Mouse (Mus musculus) CH12.LX (cell line): ENCODE measurements around the gene Slc39a7. TPM values are rescaled to one million over a fixed set of nuclear protein-coding genes. Genes with fewer than 3 reads are reported as not detected.

Experiments used
- DNase-seq: peaks from one replicate; pipeline ENCODE4 v3.0.0-alpha.2; 2013; ENCODE audit errors: extremely low read depth
- H3K27ac ChIP-seq: 2 replicates; pipeline ENCODE4 v1.5.1; 2012; ENCODE audit warnings: low read depth, mild to moderate bottlenecking, control low read depth, moderate library complexity; ENCODE audit not compliant: insufficient read depth
- H3K27me3 ChIP-seq: replicated peaks from 2 replicates; pipeline ENCODE3; 2012; ENCODE audit warnings: inconsistent platforms
- H3K36me3 ChIP-seq, 2 experiments: replicated peaks in 1 of 2; 2 replicates each; pipeline versions ENCODE3 to v1.6.1; 2012; ENCODE audit warnings: inconsistent platforms in 1 of 2, low read length in 1 of 2, mild to moderate bottlenecking in 1 of 2, mixed read lengths in 1 of 2, moderate library complexity in 1 of 2; ENCODE audit not compliant: control insufficient read depth in 1 of 2, insufficient read depth in 1 of 2
- H3K4me1 ChIP-seq, 2 experiments: 2 replicates each; pipeline ENCODE4 v1.6.1; 2012; ENCODE audit warnings: inconsistent platforms in 1 of 2, moderate library complexity in 1 of 2; ENCODE audit not compliant: insufficient read depth in 2 of 2, control insufficient read depth in 1 of 2
- H3K4me2 ChIP-seq: 2 replicates; pipeline ENCODE4 v1.6.1; 2012; ENCODE audit warnings: low read depth, mild to moderate bottlenecking, control low read depth; ENCODE audit not compliant: poor library complexity, insufficient read depth, severe bottlenecking
- H3K4me3 ChIP-seq, 3 experiments: fragments of 150-350 bp in 1 of 3; sonication (generic) in 1 of 3; replicated peaks in 1 of 3; 2 replicates each; pipeline versions ENCODE3 to v1.5.1; 2011 to 2012; ENCODE audit warnings: low read depth in 2 of 3, low read length in 2 of 3, mild to moderate bottlenecking in 2 of 3, moderate library complexity in 2 of 3, control low read depth in 1 of 3, improper control_type of control experiment in 1 of 3, inconsistent platforms in 1 of 3, mixed read lengths in 1 of 3; ENCODE audit not compliant: poor library complexity in 1 of 3
- H3K79me2 ChIP-seq: replicated peaks from 2 replicates; pipeline ENCODE4 v1.6.1; 2012; ENCODE audit warnings: mild to moderate bottlenecking, moderate library complexity; ENCODE audit not compliant: control insufficient read depth, poor library complexity, insufficient read depth, severe bottlenecking; ENCODE audit errors: extremely low read depth
- H3K9ac ChIP-seq: 2 replicates; pipeline ENCODE4 v1.6.1; 2012; ENCODE audit warnings: low read depth, mild to moderate bottlenecking, control low read depth, moderate library complexity; ENCODE audit not compliant: insufficient read depth
- H3K9me3 ChIP-seq: replicated peaks from 2 replicates; pipeline ENCODE3; 2012; ENCODE audit warnings: low read length, inconsistent platforms, mixed read lengths
- BHLHE40 ChIP-seq: IDR thresholded peaks from 2 replicates; pipeline ENCODE4 v1.6.1; 2011; ENCODE audit warnings: mild to moderate bottlenecking, low read depth, low read length, improper control_type of control experiment
- CHD1 ChIP-seq: IDR thresholded peaks from 2 replicates; pipeline ENCODE4 v1.6.1; 2012; ENCODE audit warnings: low read depth, low read length, improper control_type of control experiment, inconsistent platforms
- CHD2 ChIP-seq: IDR thresholded peaks from 2 replicates; pipeline ENCODE4 v1.6.1; 2011; ENCODE audit warnings: low read length, improper control_type of control experiment
- E2F4 ChIP-seq: IDR thresholded peaks from 2 replicates; pipeline ENCODE4 v1.6.1; 2011; ENCODE audit warnings: low read depth, low read length, improper control_type of control experiment; ENCODE audit not compliant: insufficient replicate concordance
- ELF1 ChIP-seq: IDR thresholded peaks from 2 replicates; pipeline ENCODE4 v1.6.1; 2014; ENCODE audit warnings: low read depth, mild to moderate bottlenecking, inconsistent platforms, low read length, improper control_type of control experiment
- ETS1 ChIP-seq: conservative IDR thresholded peaks from 2 replicates; pipeline ENCODE4 v1.6.1; 2012; ENCODE audit warnings: low read depth, mild to moderate bottlenecking, inconsistent platforms, low read length, improper control_type of control experiment, moderate library complexity
- HCFC1 ChIP-seq: IDR thresholded peaks from 2 replicates; pipeline ENCODE4 v1.6.1; 2012; ENCODE audit warnings: low read depth, mild to moderate bottlenecking, inconsistent platforms, low read length, improper control_type of control experiment
- IRF4 ChIP-seq: IDR thresholded peaks from 2 replicates; pipeline ENCODE4 v1.6.1; 2014; ENCODE audit warnings: low read depth, mild to moderate bottlenecking, inconsistent platforms, low read length, improper control_type of control experiment
- JUND ChIP-seq: conservative IDR thresholded peaks from 2 replicates; pipeline ENCODE4 v1.6.1; 2011; ENCODE audit warnings: low read depth, low read length, improper control_type of control experiment
- KAT2A ChIP-seq: IDR thresholded peaks from 2 replicates; pipeline ENCODE4 v1.6.1; 2012; ENCODE audit warnings: low read length, improper control_type of control experiment, inconsistent platforms; ENCODE audit not compliant: insufficient replicate concordance
- MAFK ChIP-seq: IDR thresholded peaks from 2 replicates; pipeline ENCODE4 v1.6.1; 2011; ENCODE audit warnings: low read length, improper control_type of control experiment; ENCODE audit not compliant: insufficient replicate concordance
- MAX ChIP-seq: IDR thresholded peaks from 2 replicates; pipeline ENCODE4 v1.6.1; 2011; ENCODE audit warnings: low read length, improper control_type of control experiment
- MEF2A ChIP-seq: IDR thresholded peaks from 2 replicates; pipeline ENCODE4 v1.6.1; 2014; ENCODE audit warnings: low read depth, mild to moderate bottlenecking, inconsistent platforms, low read length, improper control_type of control experiment, borderline replicate concordance
- NRF1 ChIP-seq: IDR thresholded peaks from 2 replicates; pipeline ENCODE4 v1.6.1; 2014; ENCODE audit warnings: low read depth, mild to moderate bottlenecking, inconsistent platforms, low read length, improper control_type of control experiment, moderate library complexity
- POLR2AphosphoS2 ChIP-seq: IDR thresholded peaks from 2 replicates; pipeline ENCODE4 v1.6.1; 2011; ENCODE audit warnings: low read depth, low read length, improper control_type of control experiment
- RAD21 ChIP-seq: IDR thresholded peaks from 2 replicates; pipeline ENCODE4 v1.6.1; 2011; ENCODE audit warnings: low read depth, mild to moderate bottlenecking, low read length, improper control_type of control experiment, moderate library complexity
- RCOR1 ChIP-seq: conservative IDR thresholded peaks from 2 replicates; pipeline ENCODE4 v1.6.1; 2012; ENCODE audit warnings: low read depth, mild to moderate bottlenecking, inconsistent platforms, low read length, improper control_type of control experiment
- SMC3 ChIP-seq: IDR thresholded peaks from 2 replicates; pipeline ENCODE4 v1.6.1; 2011; ENCODE audit warnings: low read depth, low read length, improper control_type of control experiment
- TBP ChIP-seq: conservative IDR thresholded peaks from 2 replicates; pipeline ENCODE4 v1.6.1; 2011; ENCODE audit warnings: low read depth, low read length, improper control_type of control experiment
- TCF12 ChIP-seq: IDR thresholded peaks from 2 replicates; pipeline ENCODE4 v1.6.1; 2014; ENCODE audit warnings: low read depth, mild to moderate bottlenecking, inconsistent platforms, low read length, improper control_type of control experiment
- UBTF ChIP-seq: IDR thresholded peaks from 2 replicates; pipeline ENCODE4 v1.6.1; 2012; ENCODE audit warnings: low read depth, mild to moderate bottlenecking, inconsistent platforms, low read length, improper control_type of control experiment, moderate library complexity
- USF2 ChIP-seq: conservative IDR thresholded peaks from 2 replicates; pipeline ENCODE4 v1.6.1; 2011; ENCODE audit warnings: low read depth, low read length, improper control_type of control experiment
- ZKSCAN1 ChIP-seq: IDR thresholded peaks from 2 replicates; pipeline ENCODE4 v1.6.1; 2012; ENCODE audit warnings: low read depth, inconsistent platforms, low read length, improper control_type of control experiment, borderline replicate concordance
- ZMIZ1 ChIP-seq: IDR thresholded peaks from 2 replicates; pipeline ENCODE4 v1.6.1; 2012; ENCODE audit warnings: low read depth, mild to moderate bottlenecking, inconsistent platforms, low read length, improper control_type of control experiment
- ZNF384 ChIP-seq: IDR thresholded peaks from 2 replicates; pipeline ENCODE4 v1.6.1; 2012; ENCODE audit warnings: low read depth, low read length, improper control_type of control experiment, inconsistent platforms
- dilution Hi-C: fragments of 300-500 bp; cut with MboI; formaldehyde crosslinking; loops from 2 replicates; pipeline ENCODE4 v1.14.3; 2020; ENCODE audit warnings: low sequenced_read_pairs; ENCODE audit not compliant: extremely low pct_unique_long_range_greater_than_20kb, extremely low pct_ligation_motif_present
- in situ Hi-C: fragments of 300-500 bp; cut with MboI; formaldehyde crosslinking; loops from 3 replicates; pipeline ENCODE4 v1.14.3; 2019; ENCODE audit warnings: low sequenced_read_pairs, low pct_ligation_motif_present, low pct_unique_long_range_greater_than_20kb, mixed read lengths
- polyA plus RNA-seq: library from polyadenylated mRNA; unstranded; fragments of >175 nt; gene quantifications from 2 replicates; pipeline ENCODE4 v1.2.1, GENCODE M21; 2012; ENCODE audit warnings: low read depth; ENCODE audit not compliant: insufficient read length
- total RNA-seq, 2 experiments: library from RNA; depleted of rRNA; stranded (reverse); fragments of 300-350 nt in 1 of 2; fragments of >200 nt in 1 of 2; gene quantifications; 2 replicates each; pipeline ENCODE4 v1.2.3; 2012 to 2014

The Slc39a7 gene
- total and polyA plus RNA-seq, 3 experiments: 96.8 to 116 (median 105) TPM

DNA sequence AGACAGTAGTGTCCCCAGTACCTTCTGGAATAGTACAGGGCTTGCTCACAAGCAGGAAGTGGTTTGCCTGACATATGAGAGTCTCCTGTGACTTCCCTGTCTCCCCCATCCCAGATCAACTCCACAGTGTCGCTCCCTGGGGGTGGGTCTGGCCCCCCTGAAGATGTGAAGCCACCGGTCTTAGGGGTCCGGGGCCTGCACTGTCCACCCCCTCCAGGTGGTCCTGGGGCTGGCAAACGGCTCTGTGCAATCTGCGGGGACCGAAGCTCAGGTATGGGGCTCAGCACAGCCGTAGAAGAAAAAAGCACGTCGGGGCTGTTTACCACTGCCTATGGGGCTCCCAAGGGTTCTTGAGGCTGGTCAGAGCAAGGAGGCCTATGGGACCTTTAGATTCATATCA is 2.0 kb upstream of the Slc39a7 start:
- no peak for DNase-seq
- no peaks in the 10 kb centered on the region for H3K27me3 ChIP-seq
- dilution Hi-C loops (no loop called here), in situ Hi-C loops (no loop called here)
- H3K79me2 ChIP-seq: peaks cover 32% of the 10 kb centered on the region
- TF ChIP-seq NRF1: no peak
- TF ChIP-seq USF2: no peak
- TF ChIP-seq MAFK: no peak
- no peak for TF ChIP-seq MEF2A
- TF ChIP-seq MAX: no peak
- TF ChIP-seq CHD2: no peak
- TF ChIP-seq KAT2A: no peak
- TF ChIP-seq ZKSCAN1: no peak
- TF ChIP-seq E2F4: no peak
- no peak for TF ChIP-seq ETS1
- TF ChIP-seq SMC3: no peak
- TF ChIP-seq IRF4: no peak
- no peak for TF ChIP-seq RCOR1
- TF ChIP-seq ZMIZ1: no peak
- TF ChIP-seq JUND: no peak
- H3K4me1 ChIP-seq: peaks cover 18 to 39% of the 10 kb centered on the region in 2 experiments
- peaks cover 51 to 71% of the 10 kb centered on the region in 2 experiments for H3K36me3 ChIP-seq
- peak overlapping the region; percentile 27; the same call in 1 of the 2 replicates for H3K27ac ChIP-seq
- peak overlapping the region; percentile 67 for H3K4me2 ChIP-seq
- H3K9ac ChIP-seq: peak overlapping the region; percentile 96
- no peaks in the 10 kb centered on the region for H3K9me3 ChIP-seq
- H3K4me3 ChIP-seq: peak overlapping the region; percentile 89 to 96 (median 90)

DNA sequence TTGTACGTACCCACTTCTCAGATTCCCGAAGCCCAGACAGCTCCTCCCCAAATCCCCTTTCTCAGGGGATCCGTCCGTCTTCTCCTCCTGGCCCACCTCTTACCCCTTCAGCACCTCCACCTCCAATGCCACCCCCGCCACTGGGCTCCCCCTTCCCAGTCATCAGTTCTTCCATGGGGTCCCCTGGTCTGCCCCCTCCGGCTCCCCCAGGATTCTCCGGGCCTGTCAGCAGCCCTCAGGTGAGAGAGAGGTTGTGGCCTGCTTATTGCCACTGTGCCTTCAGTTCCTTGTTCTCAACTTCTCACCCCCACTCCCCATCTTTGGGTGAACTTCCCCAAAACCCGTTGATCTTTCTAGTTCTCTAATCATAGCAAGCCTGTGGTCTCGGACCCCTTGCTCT is 1.3 kb upstream of the Slc39a7 start:
- in situ Hi-C loops: no loop called here
- peak; percentile 35 for DNase-seq
- Histone ChIP-seq H3K9me3 (no peaks in the 10 kb centered on the region), H3K4me2 (peak overlapping the region; percentile 67), H3K27me3 (no peaks in the 10 kb centered on the region), H3K4me3 (peak overlapping the region; percentile 89 to 96 (median 90)), H3K79me2 (peaks cover 32% of the 10 kb centered on the region)
- no peak for TF ChIP-seq SMC3
- TF ChIP-seq CHD1: no peak
- TF ChIP-seq POLR2AphosphoS2: no peak
- TF ChIP-seq TBP: no peak
- no peak for TF ChIP-seq RCOR1
- no peak for TF ChIP-seq IRF4
- no peak for TF ChIP-seq BHLHE40
- TF ChIP-seq ZMIZ1: no peak
- TF ChIP-seq UBTF: no peak
- no peak for TF ChIP-seq RAD21
- no peak for TF ChIP-seq ZNF384
- TF ChIP-seq CHD2: no peak
- no peak for TF ChIP-seq E2F4
- TF ChIP-seq ELF1: no peak
- TF ChIP-seq HCFC1: no peak
- no peak for TF ChIP-seq MEF2A
- TF ChIP-seq TCF12: no peak
- no peak for TF ChIP-seq NRF1
- no peak for TF ChIP-seq JUND
- TF ChIP-seq, all 38 proteins: peak for 0
- Histone ChIP-seq H3K27ac (no peak overlapping the region; the same call in 1 of the 2 replicates), H3K9ac (peak overlapping the region; percentile 96), H3K36me3 (peaks cover 48 to 70% of the 10 kb centered on the region in 2 experiments), H3K4me1 (peaks cover 21 to 45% of the 10 kb centered on the region in 2 experiments)
- dilution Hi-C loops: no loop called here
